Mouse (Mus musculus): Measurements from ENCODE around the gene Ddx5.

- no peak for TF ChIP-seq CTCF (IDR thresholded peaks at IDR 0.05; ENCODE audit: low read depth)
- no peak for TF ChIP-seq EP300 (IDR thresholded peaks at IDR 0.05; ENCODE audit: low read depth)
These were observed 5.9 kb downstream of the Ddx5 start for GRCm38 (mm10) chr11:106782841-106783764.

Data from heart, postnatal 0 days (tissue).